Mouse (Mus musculus): ENCODE measurements at regions not wholly inside any gene's neighbourhood (a gene's known extent, or its start where the extent isn't known, plus 50 kb on each side); places are given as distances from the start of the nearest gene placed in this dataset.

DNA sequence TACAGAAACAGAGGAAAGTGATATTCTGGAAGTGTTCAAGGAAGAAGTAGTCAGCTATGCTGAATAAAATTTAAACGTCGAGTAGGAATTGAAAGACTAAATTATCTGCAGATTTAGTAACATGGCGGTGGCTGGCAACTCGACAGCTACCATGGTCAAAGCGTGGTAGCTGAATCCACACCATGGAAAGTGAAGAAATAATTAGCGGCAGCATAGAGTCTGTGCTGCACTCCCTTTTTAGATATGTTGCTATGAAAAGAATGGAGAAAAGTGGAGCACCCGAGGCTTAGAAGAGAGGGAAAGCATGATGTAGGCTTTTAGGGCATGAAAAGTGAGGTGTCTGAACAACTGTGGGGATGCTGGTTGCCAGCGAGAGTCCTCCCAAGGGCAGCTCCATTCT, 143.8 kb downstream of the CK137956 start:
- ATAC-seq (ENCODE audit: insufficient number of reproducible peaks, insufficient read depth, low FRiP score, low TSS enrichment, low read depth) = no peak
- H3K4me2 ChIP-seq = no peak overlapping the region
- no peak overlapping the region for H3K9ac ChIP-seq (replicated peaks)
- H3K9me3 ChIP-seq = no peaks in the 10 kb centered on the region
- H3K27me3 ChIP-seq = no peaks in the 10 kb centered on the region
- WGBS = 87% methylated on average over 8 of the region's 8 CpGs
- H3K4me1 ChIP-seq (replicated peaks) = no peaks in the 10 kb centered on the region
- H3K36me3 ChIP-seq = no peaks in the 10 kb centered on the region
- no peak overlapping the region for H3K27ac ChIP-seq
- no peak overlapping the region for H3K4me3 ChIP-seq (replicated peaks)

DNA sequence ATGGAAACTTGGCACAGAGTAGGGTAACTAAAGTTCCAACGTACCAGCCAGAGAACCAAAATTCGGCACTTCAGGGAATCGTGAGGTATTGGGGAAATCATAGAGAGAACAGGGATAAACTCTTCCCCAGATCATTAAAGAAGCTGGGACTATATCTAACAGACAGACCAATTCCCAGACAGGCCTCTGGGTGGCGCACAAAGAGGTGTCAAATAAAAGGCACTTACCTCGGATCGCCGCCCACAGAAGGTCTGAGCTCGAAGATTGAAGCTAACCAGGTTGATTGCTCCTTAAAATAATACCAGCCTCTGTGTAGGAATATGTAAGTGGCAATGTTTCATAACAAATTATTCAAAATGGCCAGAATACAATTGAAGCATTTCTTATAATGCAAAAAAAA, 151.2 kb downstream of the CK137956 start:
- no peaks in the 10 kb centered on the region for H3K36me3 ChIP-seq
- no peak overlapping the region for H3K27ac ChIP-seq
- no peak overlapping the region for H3K4me3 ChIP-seq (replicated peaks)
- no peaks in the 10 kb centered on the region for H3K27me3 ChIP-seq
- WGBS = 82% methylated on average over 8 of the region's 8 CpGs
- H3K9ac ChIP-seq (replicated peaks) = no peak overlapping the region
- ATAC-seq (ENCODE audit: insufficient number of reproducible peaks, insufficient read depth, low FRiP score, low TSS enrichment, low read depth) = no peak
- H3K4me2 ChIP-seq = no peak overlapping the region
- H3K9me3 ChIP-seq = peaks cover 4% of the 10 kb centered on the region; the same call in 1 of the 2 replicates
- no peaks in the 10 kb centered on the region for H3K4me1 ChIP-seq (replicated peaks)

DNA sequence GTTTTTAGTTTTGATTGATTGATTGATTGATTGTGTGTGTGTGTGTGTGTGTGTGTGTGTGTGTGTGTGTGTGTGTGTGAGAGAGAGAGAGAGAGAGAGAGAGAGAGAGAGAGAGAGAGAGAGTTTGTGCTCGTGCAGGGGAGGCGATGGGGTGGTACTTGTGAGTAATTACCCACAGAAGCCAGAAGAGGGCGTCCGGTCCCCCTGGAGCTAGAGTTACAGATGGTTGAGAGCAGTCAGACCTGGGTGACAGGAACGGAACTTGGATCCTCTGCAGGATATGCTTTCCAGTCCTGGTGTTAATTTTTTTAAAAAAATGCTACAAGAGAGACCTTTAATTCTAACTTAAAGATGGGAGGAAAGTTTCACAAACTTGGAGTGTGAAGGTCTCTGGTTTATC, 151.7 kb downstream of the CK137956 start:
- Histone ChIP-seq H3K36me3 (no peaks in the 10 kb centered on the region), H3K4me3 (replicated peaks) (no peak overlapping the region), H3K9ac (replicated peaks) (no peak overlapping the region), H3K4me2 (no peak overlapping the region), H3K27me3 (no peaks in the 10 kb centered on the region), H3K4me1 (replicated peaks) (no peaks in the 10 kb centered on the region), H3K27ac (no peak overlapping the region), H3K9me3 (peaks cover 6% of the 10 kb centered on the region; the same call in 1 of the 2 replicates)
- ATAC-seq (ENCODE audit: insufficient number of reproducible peaks, insufficient read depth, low FRiP score, low TSS enrichment, low read depth) = no peak
- WGBS = 74% methylated on average over 5 of the region's 5 CpGs

GRCm38 (mm10) chr4:127814631-127815030, 156.1 kb downstream of the CK137956 start:
- H3K4me3 ChIP-seq (replicated peaks) = no peak overlapping the region
- ATAC-seq (ENCODE audit: insufficient number of reproducible peaks, insufficient read depth, low FRiP score, low TSS enrichment, low read depth) = no peak
- H3K9me3 ChIP-seq = peaks cover 6% of the 10 kb centered on the region; the same call in 1 of the 2 replicates
- 91% methylated on average over 6 of the region's 6 CpGs for WGBS
- no peaks in the 10 kb centered on the region for H3K4me1 ChIP-seq (replicated peaks)
- no peak overlapping the region for H3K9ac ChIP-seq (replicated peaks)
- no peaks in the 10 kb centered on the region for H3K27me3 ChIP-seq
- H3K4me2 ChIP-seq = no peak overlapping the region
- no peak overlapping the region for H3K27ac ChIP-seq
- no peaks in the 10 kb centered on the region for H3K36me3 ChIP-seq

DNA sequence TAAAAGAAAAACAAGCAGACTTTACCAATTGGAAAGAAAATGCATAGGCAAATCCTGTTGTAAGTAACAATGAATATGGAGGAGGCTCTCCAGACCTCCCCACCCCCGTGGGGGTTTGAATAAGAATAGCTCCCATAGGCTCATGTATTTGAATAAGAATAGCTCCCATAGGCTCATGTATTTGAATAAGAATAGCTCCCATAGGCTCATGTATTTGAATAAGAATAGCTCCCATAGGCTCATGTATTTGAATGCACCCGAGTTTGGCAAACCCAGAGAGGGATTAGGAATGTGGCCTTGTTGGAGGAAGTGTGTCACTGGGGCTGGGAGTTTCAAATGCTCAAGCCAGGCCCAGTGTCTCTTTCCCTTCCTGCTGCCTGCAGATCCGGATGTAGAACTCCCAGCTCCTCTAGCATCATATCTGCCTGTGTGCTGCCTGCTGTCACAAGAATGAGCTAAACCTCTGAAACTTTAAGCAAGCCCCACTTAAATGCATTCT, 158.7 kb downstream of the CK137956 start:
- Histone ChIP-seq H3K4me3 (replicated peaks) (no peak overlapping the region), H3K9ac (replicated peaks) (no peak overlapping the region), H3K4me2 (no peak overlapping the region), H3K36me3 (no peaks in the 10 kb centered on the region), H3K9me3 (peaks cover 6% of the 10 kb centered on the region; the same call in 1 of the 2 replicates), H3K27me3 (no peaks in the 10 kb centered on the region), H3K4me1 (replicated peaks) (no peaks in the 10 kb centered on the region), H3K27ac (no peak overlapping the region)
- no peak for ATAC-seq (ENCODE audit: insufficient number of reproducible peaks, insufficient read depth, low FRiP score, low TSS enrichment, low read depth)
- 79% methylated on average over 3 of the region's 3 CpGs for WGBS

DNA sequence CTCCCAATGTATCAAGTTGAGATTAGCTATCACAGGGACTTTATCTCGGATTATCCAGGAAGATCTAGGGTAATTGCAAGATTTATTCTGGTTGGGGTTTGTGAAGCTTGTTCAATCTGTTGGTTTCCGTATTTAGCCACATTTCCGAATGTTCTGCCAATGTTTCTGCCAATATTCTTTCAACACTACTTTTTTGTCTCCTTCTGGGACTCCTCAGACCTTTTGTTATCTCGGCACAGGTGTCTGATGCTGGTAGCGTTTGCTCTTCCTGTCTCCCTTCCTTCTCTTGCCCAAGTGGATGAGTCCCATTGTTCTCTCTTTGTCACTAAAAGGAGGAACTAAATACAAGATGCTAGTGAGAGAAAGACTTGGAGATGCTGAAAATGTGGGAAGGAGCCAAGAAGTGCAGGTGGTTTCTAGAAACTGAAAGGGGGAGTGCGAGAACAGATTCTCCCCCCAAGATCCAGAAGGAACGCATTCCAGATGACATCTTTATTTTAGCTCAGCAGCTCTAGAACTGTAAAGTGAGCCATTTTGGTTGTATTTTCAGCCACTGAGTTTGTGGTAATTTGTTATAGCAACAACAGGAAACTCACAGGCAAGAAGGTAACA, 159.7 kb downstream of the CK137956 start:
- Histone ChIP-seq H3K4me2 (no peak overlapping the region), H3K9me3 (peaks cover 6% of the 10 kb centered on the region; the same call in 1 of the 2 replicates)
- WGBS = 89% methylated on average over 7 of the region's 7 CpGs

GRCm38 (mm10) chr4:127809006-127809405, 161.7 kb downstream of the CK137956 start:
- Histone ChIP-seq H3K9me3 (no peaks in the 10 kb centered on the region), H3K36me3 (no peaks in the 10 kb centered on the region), H3K4me2 (no peak overlapping the region), H3K27ac (no peak overlapping the region), H3K9ac (replicated peaks) (no peak overlapping the region), H3K27me3 (no peaks in the 10 kb centered on the region), H3K4me3 (replicated peaks) (no peak overlapping the region), H3K4me1 (replicated peaks) (no peaks in the 10 kb centered on the region)
- 66% methylated on average over 6 of the region's 6 CpGs for WGBS
- no peak for ATAC-seq (ENCODE audit: insufficient number of reproducible peaks, insufficient read depth, low FRiP score, low TSS enrichment, low read depth)

More for the DNA sequence above, 159.7 kb downstream of the CK137956 start:
- no peaks in the 10 kb centered on the region for H3K36me3 ChIP-seq
- H3K27ac ChIP-seq = no peak overlapping the region
- no peaks in the 10 kb centered on the region for H3K27me3 ChIP-seq
- H3K9ac ChIP-seq (replicated peaks) = no peak overlapping the region
- H3K4me1 ChIP-seq (replicated peaks) = no peaks in the 10 kb centered on the region
- no peak for ATAC-seq (ENCODE audit: insufficient number of reproducible peaks, insufficient read depth, low FRiP score, low TSS enrichment, low read depth)
- H3K4me3 ChIP-seq (replicated peaks) = no peak overlapping the region

GRCm38 (mm10) chr4:127789206-127789605, 181.5 kb downstream of the CK137956 start:
- no peak for ATAC-seq (ENCODE audit: insufficient number of reproducible peaks, insufficient read depth, low FRiP score, low TSS enrichment, low read depth)
- WGBS = 73% methylated on average over 12 of the region's 12 CpGs
- no peak overlapping the region for H3K9ac ChIP-seq (replicated peaks)
- no peaks in the 10 kb centered on the region for H3K27me3 ChIP-seq
- H3K4me3 ChIP-seq (replicated peaks) = no peak overlapping the region
- no peaks in the 10 kb centered on the region for H3K36me3 ChIP-seq
- no peaks in the 10 kb centered on the region for H3K9me3 ChIP-seq
- H3K27ac ChIP-seq = no peak overlapping the region
- H3K4me1 ChIP-seq (replicated peaks) = no peaks in the 10 kb centered on the region
- no peak overlapping the region for H3K4me2 ChIP-seq

- Histone ChIP-seq H3K9ac (replicated peaks) (no peak overlapping the region), H3K9me3 (no peaks in the 10 kb centered on the region), H3K36me3 (no peaks in the 10 kb centered on the region), H3K4me1 (replicated peaks) (no peaks in the 10 kb centered on the region), H3K4me3 (replicated peaks) (no peak overlapping the region), H3K4me2 (no peak overlapping the region), H3K27ac (no peak overlapping the region), H3K27me3 (no peaks in the 10 kb centered on the region)
- no peak for ATAC-seq (ENCODE audit: insufficient number of reproducible peaks, insufficient read depth, low FRiP score, low TSS enrichment, low read depth)
- 67% methylated on average over 3 of the region's 3 CpGs for WGBS
Measured at GRCm38 (mm10) chr4:127785786-127786185, 185.0 kb downstream of the CK137956 start.

DNA sequence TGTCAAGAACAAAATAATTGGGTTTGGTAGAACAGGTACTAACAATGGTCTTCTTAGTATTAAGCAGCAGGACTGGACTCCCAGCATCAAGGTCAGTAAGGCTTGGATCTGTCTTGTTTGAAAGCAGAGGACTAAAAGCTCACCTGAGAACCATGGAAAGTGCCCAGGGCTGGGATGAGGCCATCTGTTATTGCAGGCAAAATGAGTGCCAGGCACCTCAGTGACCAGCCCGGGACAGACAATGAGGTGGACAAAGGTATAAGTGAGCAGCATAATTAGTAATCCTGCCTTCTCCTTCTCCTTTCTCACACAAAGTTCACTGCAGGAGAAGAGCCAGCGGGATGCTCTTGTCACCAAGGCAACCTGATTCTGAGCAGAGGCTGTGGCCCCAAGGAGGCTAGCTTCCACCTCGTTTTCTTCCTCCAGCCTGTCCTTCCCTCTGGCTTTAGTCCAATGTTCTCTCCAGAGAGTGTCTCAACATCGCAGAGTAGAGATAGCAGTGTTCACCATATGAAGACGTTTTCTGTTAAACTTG, 198.7 kb downstream of the CK137956 start:
- H3K4me1 ChIP-seq (replicated peaks) = no peaks in the 10 kb centered on the region
- no peaks in the 10 kb centered on the region for H3K36me3 ChIP-seq
- no peaks in the 10 kb centered on the region for H3K9me3 ChIP-seq
- no peak overlapping the region for H3K9ac ChIP-seq (replicated peaks)
- no peaks in the 10 kb centered on the region for H3K27me3 ChIP-seq
- WGBS = 62% methylated on average over 5 of the region's 5 CpGs
- no peak overlapping the region for H3K4me2 ChIP-seq
- no peak for ATAC-seq (ENCODE audit: insufficient number of reproducible peaks, insufficient read depth, low FRiP score, low TSS enrichment, low read depth)
- no peak overlapping the region for H3K27ac ChIP-seq
- H3K4me3 ChIP-seq (replicated peaks) = no peak overlapping the region

DNA sequence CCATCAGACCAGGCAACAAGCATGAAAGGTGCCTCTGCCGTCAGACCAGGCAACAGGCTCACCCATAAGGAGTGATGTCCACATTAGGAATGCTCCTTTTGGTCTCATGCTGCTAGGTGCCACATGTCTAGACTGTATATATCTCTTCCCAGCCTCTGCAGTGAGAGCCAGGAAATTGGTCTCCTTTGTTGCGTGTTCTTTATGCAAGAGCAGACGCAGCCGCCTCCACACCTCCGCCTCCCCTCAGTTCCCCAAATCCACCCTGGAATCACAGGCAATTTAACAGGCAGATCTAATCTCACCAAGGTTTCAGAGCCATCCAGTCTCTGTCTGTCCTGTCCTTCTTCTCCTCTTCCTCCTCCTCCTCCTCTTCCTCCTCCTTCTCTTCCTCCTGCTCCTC, 207.0 kb downstream of the CK137956 start:
- Histone ChIP-seq H3K27ac (no peak overlapping the region), H3K27me3 (no peaks in the 10 kb centered on the region), H3K9ac (replicated peaks) (no peak overlapping the region), H3K9me3 (no peaks in the 10 kb centered on the region), H3K4me3 (replicated peaks) (no peak overlapping the region), H3K4me2 (no peak overlapping the region), H3K4me1 (replicated peaks) (no peaks in the 10 kb centered on the region), H3K36me3 (no peaks in the 10 kb centered on the region)
- 90% methylated on average over 5 of the region's 5 CpGs for WGBS
- ATAC-seq (ENCODE audit: insufficient number of reproducible peaks, insufficient read depth, low FRiP score, low TSS enrichment, low read depth) = no peak

GRCm38 (mm10) chr4:127758961-127759360, 211.8 kb downstream of the CK137956 start:
- no peak for ATAC-seq (ENCODE audit: insufficient number of reproducible peaks, insufficient read depth, low FRiP score, low TSS enrichment, low read depth)
- H3K27me3 ChIP-seq = no peaks in the 10 kb centered on the region
- H3K9me3 ChIP-seq = no peaks in the 10 kb centered on the region
- no peak overlapping the region for H3K4me2 ChIP-seq
- no peak overlapping the region for H3K27ac ChIP-seq
- no peaks in the 10 kb centered on the region for H3K4me1 ChIP-seq (replicated peaks)
- no peak overlapping the region for H3K9ac ChIP-seq (replicated peaks)
- no peaks in the 10 kb centered on the region for H3K36me3 ChIP-seq
- no peak overlapping the region for H3K4me3 ChIP-seq (replicated peaks)
- 87% methylated on average over 9 of the region's 9 CpGs for WGBS

Data from limb, embryonic 12.5 days (tissue).